Mouse (Mus musculus) E14TG2a.4 (cell line): ENCODE data around the gene Drd3.
A peak's percentile ranks its signal among the peaks of the same experiment; 100 is the strongest.

Experiments
- CTCF ChIP-seq: conservative IDR thresholded peaks from 2 replicates; pipeline ENCODE4 v1.5.1; 2014; ENCODE audit warnings: low read length
- NANOG ChIP-seq: IDR thresholded peaks from 2 replicates; pipeline ENCODE4 v1.6.1; 2014; ENCODE audit warnings: borderline replicate concordance, low read length, mixed read lengths
- POU5F1 ChIP-seq: IDR thresholded peaks from 2 replicates; pipeline ENCODE4 v1.6.1; 2014; ENCODE audit warnings: low read length, borderline replicate concordance

DNA sequence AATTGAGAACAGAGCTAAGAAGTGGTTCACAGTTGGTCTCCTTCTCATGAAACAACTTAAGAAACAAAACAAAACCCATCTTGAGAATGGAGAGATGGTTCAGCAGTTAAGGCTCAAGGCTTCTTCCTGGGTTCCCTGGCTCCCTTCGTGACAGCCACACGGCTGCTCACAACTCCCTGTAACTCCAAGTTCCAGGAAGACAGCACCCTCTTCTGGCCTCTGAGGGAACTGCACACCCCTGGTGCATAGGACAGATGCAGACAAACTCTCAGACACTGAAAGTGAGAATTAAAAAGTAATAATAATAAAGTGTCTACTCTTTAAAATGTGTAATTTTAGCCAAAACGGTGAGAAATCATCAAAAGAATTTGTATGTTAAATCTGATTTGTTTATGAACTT, 29.4 kb upstream of the Drd3 start:
- TF ChIP-seq CTCF (peak; percentile 99), NANOG (no peak), POU5F1 (no peak)
